Mouse (Mus musculus): Measurements from ENCODE around the gene Inpp5d. TPM values are rescaled to one million over a fixed set of nuclear protein-coding genes. Genes with fewer than 3 reads are reported as not detected.

Gene Inpp5d
- polyA plus RNA-seq, 1 experiment from 2014 or later = 3.7 TPM

GRCm38 (mm10) chr1:87614576-87615295 lies 5.4 kb upstream of the Inpp5d start:
- no peak overlapping the region for H3K4me2 ChIP-seq (replicated peaks; ENCODE audit: low read depth, low read length)
- no peak overlapping the region for H3K4me3 ChIP-seq (ENCODE audit: low read depth, low read length)
- H3K4me1 ChIP-seq (replicated peaks; ENCODE audit: control insufficient read depth, insufficient read depth, low read length) = no peaks in the 10 kb centered on the region
- H3K27me3 ChIP-seq (ENCODE audit: control insufficient read depth, insufficient read depth, low read length) = no peaks in the 10 kb centered on the region
- no peak overlapping the region for H3K9ac ChIP-seq (ENCODE audit: low read depth, low read length)
- H3K36me3 ChIP-seq (ENCODE audit: control insufficient read depth, insufficient read depth, low read length) = no peaks in the 10 kb centered on the region
- WGBS = 87% methylated on average over 2 of the region's 2 CpGs
- H3K9me3 ChIP-seq (ENCODE audit: control insufficient read depth, low read length) = no peaks in the 10 kb centered on the region
- no peak overlapping the region for H3K27ac ChIP-seq (ENCODE audit: low read depth, low read length)
- DNase-seq (ENCODE audit: low spot score) (no peak), ATAC-seq (ENCODE audit: low FRiP score) (no peak)

DNA sequence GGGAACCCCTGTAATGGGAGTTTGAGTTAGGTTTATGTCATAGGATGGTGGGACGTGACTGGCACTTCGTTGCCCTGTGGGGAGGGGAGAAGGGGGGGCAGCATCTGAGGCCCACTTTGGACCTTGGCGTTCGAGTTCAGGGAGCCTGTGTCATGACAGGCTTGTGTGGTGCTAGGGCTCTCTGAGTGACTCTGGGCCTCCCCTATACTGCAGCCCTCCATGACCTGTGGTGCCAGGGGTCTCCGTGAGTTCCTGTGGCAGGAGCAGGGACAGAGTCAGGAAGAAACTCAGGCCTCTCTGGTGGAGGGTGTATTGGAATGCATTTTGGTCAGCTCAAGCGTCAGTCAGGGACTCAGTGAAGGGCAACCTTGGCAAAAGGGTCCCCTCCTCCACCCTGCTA lies 581 bp downstream of the Inpp5d start:
- no peak for DNase-seq (ENCODE audit: low spot score)
- Histone ChIP-seq H3K9ac (ENCODE audit: low read depth, low read length) (no peak overlapping the region), H3K4me2 (replicated peaks; ENCODE audit: low read depth, low read length) (no peak overlapping the region), H3K4me1 (replicated peaks; ENCODE audit: control insufficient read depth, insufficient read depth, low read length) (no peaks in the 10 kb centered on the region), H3K27me3 (ENCODE audit: control insufficient read depth, insufficient read depth, low read length) (no peaks in the 10 kb centered on the region), H3K36me3 (ENCODE audit: control insufficient read depth, insufficient read depth, low read length) (no peaks in the 10 kb centered on the region), H3K4me3 (ENCODE audit: low read depth, low read length) (no peak overlapping the region), H3K27ac (ENCODE audit: low read depth, low read length) (no peak overlapping the region), H3K9me3 (ENCODE audit: control insufficient read depth, low read length) (no peaks in the 10 kb centered on the region)
- ATAC-seq (ENCODE audit: low FRiP score) = no peak
- 83% methylated on average over 6 of the region's 6 CpGs for WGBS

DNA sequence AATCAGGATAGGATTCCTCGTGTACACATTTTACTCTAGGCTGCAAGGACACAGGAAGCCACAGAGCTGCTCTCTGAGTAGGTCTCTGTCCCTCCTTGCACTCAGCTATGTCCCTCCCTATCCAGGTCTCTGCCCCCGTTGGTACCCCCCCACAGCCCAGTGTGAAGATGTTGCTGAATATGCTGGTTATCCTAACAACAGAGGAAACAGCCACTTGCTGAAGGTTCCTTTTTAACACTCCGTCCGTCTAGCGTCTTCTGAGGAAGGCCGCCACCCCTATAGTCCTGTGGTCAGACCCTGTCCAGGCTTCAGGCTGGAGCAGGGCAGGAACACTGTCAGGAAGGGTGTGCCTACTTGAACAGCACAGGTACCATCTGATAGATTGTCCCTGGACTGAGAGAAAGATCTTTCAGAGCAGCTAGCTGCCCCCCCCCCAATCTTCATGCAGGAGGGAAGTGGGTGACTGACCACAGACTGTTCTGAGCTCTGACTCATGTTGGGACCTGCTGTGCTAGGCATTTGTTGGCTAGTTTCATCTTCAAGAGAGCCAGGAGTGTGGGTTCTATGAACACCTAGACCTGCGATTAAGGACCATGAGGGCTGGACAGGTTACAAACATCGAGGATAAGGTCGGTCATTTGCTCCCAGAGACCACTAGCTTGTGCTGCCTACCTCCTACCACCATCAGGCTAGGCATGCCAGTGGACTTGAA lies 1.2 kb downstream of the Inpp5d start:
- no peak overlapping the region for H3K4me3 ChIP-seq (ENCODE audit: low read depth, low read length)
- H3K27ac ChIP-seq (ENCODE audit: low read depth, low read length) = no peak overlapping the region
- no peaks in the 10 kb centered on the region for H3K36me3 ChIP-seq (ENCODE audit: control insufficient read depth, insufficient read depth, low read length)
- no peak for ATAC-seq (ENCODE audit: low FRiP score)
- H3K27me3 ChIP-seq (ENCODE audit: control insufficient read depth, insufficient read depth, low read length) = no peaks in the 10 kb centered on the region
- WGBS = 83% methylated on average over 9 of the region's 9 CpGs
- no peak overlapping the region for H3K9ac ChIP-seq (ENCODE audit: low read depth, low read length)
- H3K4me1 ChIP-seq (replicated peaks; ENCODE audit: control insufficient read depth, insufficient read depth, low read length) = no peaks in the 10 kb centered on the region
- H3K4me2 ChIP-seq (replicated peaks; ENCODE audit: low read depth, low read length) = no peak overlapping the region
- H3K9me3 ChIP-seq (ENCODE audit: control insufficient read depth, low read length) = no peaks in the 10 kb centered on the region
- DNase-seq (ENCODE audit: low spot score) = no peak

DNA sequence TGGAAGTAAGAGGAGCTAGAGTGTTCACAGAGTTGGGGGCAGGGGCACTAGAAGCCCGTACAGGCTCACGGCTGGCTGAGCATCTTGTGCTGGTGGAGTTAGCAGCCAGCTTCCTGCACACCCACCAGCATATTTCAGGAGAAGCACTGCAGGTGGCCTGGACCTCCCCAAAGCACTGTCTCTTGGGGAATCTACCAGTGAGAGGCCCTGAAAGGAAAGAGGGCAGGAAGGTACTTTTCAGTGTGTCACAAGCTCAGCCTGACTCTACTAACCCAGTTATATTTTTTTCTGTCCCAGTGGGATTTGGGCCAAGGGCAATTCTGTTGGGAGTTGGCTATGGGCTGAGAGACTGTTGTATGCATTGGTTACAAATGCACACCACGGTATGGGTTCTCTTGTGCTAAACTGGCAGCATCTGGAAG lies 1.8 kb downstream of the Inpp5d start:
- no peak overlapping the region for H3K4me3 ChIP-seq (ENCODE audit: low read depth, low read length)
- H3K36me3 ChIP-seq (ENCODE audit: control insufficient read depth, insufficient read depth, low read length) = no peaks in the 10 kb centered on the region
- 76% methylated on average over 3 of the region's 3 CpGs for WGBS
- no peaks in the 10 kb centered on the region for H3K9me3 ChIP-seq (ENCODE audit: control insufficient read depth, low read length)
- no peaks in the 10 kb centered on the region for H3K4me1 ChIP-seq (replicated peaks; ENCODE audit: control insufficient read depth, insufficient read depth, low read length)
- no peak overlapping the region for H3K27ac ChIP-seq (ENCODE audit: low read depth, low read length)
- ATAC-seq (ENCODE audit: low FRiP score) = no peak
- no peak overlapping the region for H3K9ac ChIP-seq (ENCODE audit: low read depth, low read length)
- DNase-seq (ENCODE audit: low spot score) = no peak
- H3K4me2 ChIP-seq (replicated peaks; ENCODE audit: low read depth, low read length) = no peak overlapping the region
- H3K27me3 ChIP-seq (ENCODE audit: control insufficient read depth, insufficient read depth, low read length) = no peaks in the 10 kb centered on the region

- no peaks in the 10 kb centered on the region for H3K4me1 ChIP-seq (replicated peaks; ENCODE audit: control insufficient read depth, insufficient read depth, low read length)
- WGBS = 88% methylated on average over 1 of the region's 1 CpGs
- H3K4me3 ChIP-seq (ENCODE audit: low read depth, low read length) = no peak overlapping the region
- no peaks in the 10 kb centered on the region for H3K36me3 ChIP-seq (ENCODE audit: control insufficient read depth, insufficient read depth, low read length)
- DNase-seq (ENCODE audit: low spot score) (no peak), ATAC-seq (ENCODE audit: low FRiP score) (no peak)
- H3K9ac ChIP-seq (ENCODE audit: low read depth, low read length) = no peak overlapping the region
- H3K9me3 ChIP-seq (ENCODE audit: control insufficient read depth, low read length) = no peaks in the 10 kb centered on the region
- no peak overlapping the region for H3K4me2 ChIP-seq (replicated peaks; ENCODE audit: low read depth, low read length)
- no peaks in the 10 kb centered on the region for H3K27me3 ChIP-seq (ENCODE audit: control insufficient read depth, insufficient read depth, low read length)
- no peak overlapping the region for H3K27ac ChIP-seq (ENCODE audit: low read depth, low read length)
These were observed 4.0 kb downstream of the Inpp5d start for GRCm38 (mm10) chr1:87623977-87624666.

- no peaks in the 10 kb centered on the region for H3K4me1 ChIP-seq (replicated peaks; ENCODE audit: control insufficient read depth, insufficient read depth, low read length)
- WGBS = 89% methylated on average over 2 of the region's 2 CpGs
- no peaks in the 10 kb centered on the region for H3K36me3 ChIP-seq (ENCODE audit: control insufficient read depth, insufficient read depth, low read length)
- no peak for ATAC-seq (ENCODE audit: low FRiP score)
- H3K27me3 ChIP-seq (ENCODE audit: control insufficient read depth, insufficient read depth, low read length) = no peaks in the 10 kb centered on the region
- no peak overlapping the region for H3K27ac ChIP-seq (ENCODE audit: low read depth, low read length)
- no peak overlapping the region for H3K4me3 ChIP-seq (ENCODE audit: low read depth, low read length)
- DNase-seq (ENCODE audit: low spot score) = no peak
- no peak overlapping the region for H3K4me2 ChIP-seq (replicated peaks; ENCODE audit: low read depth, low read length)
- H3K9me3 ChIP-seq (ENCODE audit: control insufficient read depth, low read length) = no peaks in the 10 kb centered on the region
- no peak overlapping the region for H3K9ac ChIP-seq (ENCODE audit: low read depth, low read length)
These were observed 4.7 kb downstream of the Inpp5d start for GRCm38 (mm10) chr1:87624826-87625225.

GRCm38 (mm10) chr1:87625254-87626025 lies 5.3 kb downstream of the Inpp5d start:
- H3K4me2 ChIP-seq (replicated peaks; ENCODE audit: low read depth, low read length) = no peak overlapping the region
- 82% methylated on average over 6 of the region's 6 CpGs for WGBS

DNA sequence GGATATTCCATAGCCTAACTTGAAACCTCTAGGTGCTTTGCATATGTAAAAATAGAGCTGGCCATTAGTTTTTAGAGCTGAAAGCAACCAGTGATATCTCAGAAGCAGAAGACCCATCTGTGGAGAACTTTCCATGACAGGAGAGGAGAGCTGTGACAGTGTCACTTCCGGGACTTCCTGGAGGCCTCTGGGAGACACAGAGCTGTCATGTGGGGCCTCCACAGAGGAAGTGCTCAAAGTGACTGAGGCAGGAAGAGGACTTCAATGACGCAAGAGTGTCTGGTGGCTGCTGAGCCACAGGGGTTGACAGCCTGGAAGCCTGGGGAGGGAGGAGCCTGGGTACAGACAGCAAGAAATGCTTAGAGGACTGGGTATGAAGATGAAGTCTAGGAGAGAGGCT lies 6.2 kb downstream of the Inpp5d start:
- Histone ChIP-seq H3K4me1 (replicated peaks; ENCODE audit: control insufficient read depth, insufficient read depth, low read length) (no peaks in the 10 kb centered on the region), H3K27me3 (ENCODE audit: control insufficient read depth, insufficient read depth, low read length) (no peaks in the 10 kb centered on the region), H3K4me2 (replicated peaks; ENCODE audit: low read depth, low read length) (no peak overlapping the region), H3K9ac (ENCODE audit: low read depth, low read length) (no peak overlapping the region), H3K4me3 (ENCODE audit: low read depth, low read length) (no peak overlapping the region), H3K27ac (ENCODE audit: low read depth, low read length) (no peak overlapping the region), H3K9me3 (ENCODE audit: control insufficient read depth, low read length) (no peaks in the 10 kb centered on the region), H3K36me3 (ENCODE audit: control insufficient read depth, insufficient read depth, low read length) (no peaks in the 10 kb centered on the region)
- WGBS = 62% methylated on average over 2 of the region's 2 CpGs
- no peak for DNase-seq (ENCODE audit: low spot score)
- ATAC-seq (ENCODE audit: low FRiP score) = no peak

More at GRCm38 (mm10) chr1:87625254-87626025, 5.3 kb downstream of the Inpp5d start:
- H3K9ac ChIP-seq (ENCODE audit: low read depth, low read length) = no peak overlapping the region
- no peaks in the 10 kb centered on the region for H3K4me1 ChIP-seq (replicated peaks; ENCODE audit: control insufficient read depth, insufficient read depth, low read length)
- H3K27me3 ChIP-seq (ENCODE audit: control insufficient read depth, insufficient read depth, low read length) = no peaks in the 10 kb centered on the region
- no peak overlapping the region for H3K27ac ChIP-seq (ENCODE audit: low read depth, low read length)
- no peaks in the 10 kb centered on the region for H3K36me3 ChIP-seq (ENCODE audit: control insufficient read depth, insufficient read depth, low read length)
- H3K9me3 ChIP-seq (ENCODE audit: control insufficient read depth, low read length) = no peaks in the 10 kb centered on the region
- no peak overlapping the region for H3K4me3 ChIP-seq (ENCODE audit: low read depth, low read length)
- no peak for DNase-seq (ENCODE audit: low spot score)
- ATAC-seq (ENCODE audit: low FRiP score) = no peak
